Mouse (Mus musculus): ENCODE data around the gene Bahcc1. TPM values are rescaled to one million over a fixed set of nuclear protein-coding genes. Genes with fewer than 3 reads are reported as not detected.

Bahcc1 gene
- total and polyA plus RNA-seq, 2 experiments from 2014 or later: 3.5 to 13.1 TPM

- Histone ChIP-seq H3K27me3 (ENCODE audit: control insufficient read depth, insufficient read depth, low read length) (no peaks in the 10 kb centered on the region), H3K27ac (ENCODE audit: low read depth) (peak overlapping the region; percentile 75), H3K9me3 (replicated peaks; ENCODE audit: control insufficient read depth, low read length) (0 out of 2 replicates have a peak, but pooled peaks cover under 1% of the 10 kb centered on the region), H3K4me1 (ENCODE audit: control insufficient read depth, insufficient read depth) (peaks cover 42% of the 10 kb centered on the region), H3K4me3 (ENCODE audit: low read depth, low read length) (no peak overlapping the region), H3K4me2 (ENCODE audit: low read depth, low read length) (no peak overlapping the region), H3K36me3 (replicated peaks; ENCODE audit: control insufficient read depth, insufficient read depth, low read length) (no peaks in the 10 kb centered on the region), H3K9ac (replicated peaks; ENCODE audit: low read depth, low read length) (no peak overlapping the region)
- WGBS: 50% methylated on average over 6 of the region's 6 CpGs
- ATAC-seq (ENCODE audit: insufficient read depth, low read depth) (no peak; the same call in 1 of the 2 replicates), DNase-seq (ENCODE audit: low spot score) (peak; percentile 51)
- TF ChIP-seq EP300 (IDR thresholded peaks at IDR 0.05; ENCODE audit: low read depth): peak; percentile 79; the same call in 1 of the 2 replicates
- TF ChIP-seq CTCF (IDR thresholded peaks at IDR 0.05; ENCODE audit: low read depth): no peak
Measured at GRCm38 (mm10) chr11:120218946-120219345, 13.8 kb upstream of the Bahcc1 start.

- no peak overlapping the region for H3K4me3 ChIP-seq (ENCODE audit: low read depth, low read length)
- H3K36me3 ChIP-seq (replicated peaks; ENCODE audit: control insufficient read depth, insufficient read depth, low read length): no peaks in the 10 kb centered on the region
- DNase-seq (ENCODE audit: low spot score) (peak; percentile 27), ATAC-seq (ENCODE audit: insufficient read depth, low read depth) (no peak)
- peak overlapping the region; percentile 70 for H3K27ac ChIP-seq (ENCODE audit: low read depth)
- WGBS: 35% methylated on average over 9 of the region's 9 CpGs
- no peaks in the 10 kb centered on the region for H3K27me3 ChIP-seq (ENCODE audit: control insufficient read depth, insufficient read depth, low read length)
- no peak overlapping the region for H3K9ac ChIP-seq (replicated peaks; ENCODE audit: low read depth, low read length)
- no peaks in the 10 kb centered on the region for H3K9me3 ChIP-seq (replicated peaks; ENCODE audit: control insufficient read depth, low read length)
- no peak for TF ChIP-seq CTCF (IDR thresholded peaks at IDR 0.05; ENCODE audit: low read depth)
- TF ChIP-seq EP300 (IDR thresholded peaks at IDR 0.05; ENCODE audit: low read depth): no peak
- peaks cover 53% of the 10 kb centered on the region for H3K4me1 ChIP-seq (ENCODE audit: control insufficient read depth, insufficient read depth)
- no peak overlapping the region for H3K4me2 ChIP-seq (ENCODE audit: low read depth, low read length)
Measured at GRCm38 (mm10) chr11:120219916-120220522, 12.7 kb upstream of the Bahcc1 start.

- Histone ChIP-seq H3K4me3 (ENCODE audit: low read depth, low read length) (no peak overlapping the region), H3K9me3 (replicated peaks; ENCODE audit: control insufficient read depth, low read length) (no peaks in the 10 kb centered on the region), H3K9ac (replicated peaks; ENCODE audit: low read depth, low read length) (no peak overlapping the region), H3K4me1 (ENCODE audit: control insufficient read depth, insufficient read depth) (peaks cover 58% of the 10 kb centered on the region), H3K27me3 (ENCODE audit: control insufficient read depth, insufficient read depth, low read length) (no peaks in the 10 kb centered on the region), H3K36me3 (replicated peaks; ENCODE audit: control insufficient read depth, insufficient read depth, low read length) (no peaks in the 10 kb centered on the region), H3K4me2 (ENCODE audit: low read depth, low read length) (no peak overlapping the region), H3K27ac (ENCODE audit: low read depth) (peak overlapping the region; percentile 70)
- WGBS: 38% methylated on average over 12 of the region's 12 CpGs
- ATAC-seq (ENCODE audit: insufficient read depth, low read depth): no peak
- TF ChIP-seq EP300 (IDR thresholded peaks at IDR 0.05; ENCODE audit: low read depth): no peak
- no peak for TF ChIP-seq CTCF (IDR thresholded peaks at IDR 0.05; ENCODE audit: low read depth)
- no peak for DNase-seq (ENCODE audit: low spot score)
Measured at GRCm38 (mm10) chr11:120220963-120221827, 11.6 kb upstream of the Bahcc1 start.

GRCm38 (mm10) chr11:120222425-120223104 lies 10.2 kb upstream of the Bahcc1 start:
- 84% methylated on average over 6 of the region's 6 CpGs for WGBS

More at GRCm38 (mm10) chr11:120222425-120223104, 10.2 kb upstream of the Bahcc1 start:
- ATAC-seq (ENCODE audit: insufficient read depth, low read depth): no peak
- no peak for DNase-seq (ENCODE audit: low spot score)
- H3K4me2 ChIP-seq (ENCODE audit: low read depth, low read length): no peak overlapping the region
- TF ChIP-seq CTCF (IDR thresholded peaks at IDR 0.05; ENCODE audit: low read depth): no peak
- TF ChIP-seq EP300 (IDR thresholded peaks at IDR 0.05; ENCODE audit: low read depth): no peak
- H3K4me1 ChIP-seq (ENCODE audit: control insufficient read depth, insufficient read depth): peaks cover 57% of the 10 kb centered on the region
- H3K27me3 ChIP-seq (ENCODE audit: control insufficient read depth, insufficient read depth, low read length): no peaks in the 10 kb centered on the region
- no peak overlapping the region for H3K4me3 ChIP-seq (ENCODE audit: low read depth, low read length)
- no peaks in the 10 kb centered on the region for H3K9me3 ChIP-seq (replicated peaks; ENCODE audit: control insufficient read depth, low read length)
- no peak overlapping the region for H3K9ac ChIP-seq (replicated peaks; ENCODE audit: low read depth, low read length)
- H3K36me3 ChIP-seq (replicated peaks; ENCODE audit: control insufficient read depth, insufficient read depth, low read length): no peaks in the 10 kb centered on the region
- no peak overlapping the region for H3K27ac ChIP-seq (ENCODE audit: low read depth)
